Mouse (Mus musculus): ENCODE measurements around the gene Polr2l.
A peak's percentile ranks its signal among the peaks of the same experiment; 100 is the strongest.

Polr2l gene

GRCm38 (mm10) chr7:141484186-141485120, 9.5 kb upstream of the Polr2l start:
- DNase-seq: peak; percentile 48

GRCm38 (mm10) chr7:141483114-141483653, 8.3 kb upstream of the Polr2l start:
- DNase-seq: no peak

GRCm38 (mm10) chr7:141482531-141483024, 7.6 kb upstream of the Polr2l start:
- no peak for DNase-seq

- DNase-seq: peak; percentile 77
Observed at GRCm38 (mm10) chr7:141481498-141482401, 6.8 kb upstream of the Polr2l start.

- peak; percentile 79 for DNase-seq
Observed at GRCm38 (mm10) chr7:141480842-141481497, 6.0 kb upstream of the Polr2l start.

- no peak for DNase-seq
Observed at GRCm38 (mm10) chr7:141478270-141478748, 3.4 kb upstream of the Polr2l start.

GRCm38 (mm10) chr7:141477578-141478269, 2.8 kb upstream of the Polr2l start:
- DNase-seq: peak; percentile 61

- DNase-seq: peak; percentile 68
Observed at GRCm38 (mm10) chr7:141476981-141477370, 2.0 kb upstream of the Polr2l start.

- peak; percentile 94 for DNase-seq
Observed at GRCm38 (mm10) chr7:141476226-141476980, 1.5 kb upstream of the Polr2l start.

- peak; percentile 56 for DNase-seq
Observed at GRCm38 (mm10) chr7:141475805-141476158, 850 bp upstream of the Polr2l start.

GRCm38 (mm10) chr7:141474160-141474559, 772 bp downstream of the Polr2l start:
- no peak for DNase-seq

- no peak for DNase-seq
Observed at GRCm38 (mm10) chr7:141472763-141473162, 2.2 kb downstream of the Polr2l start.

GRCm38 (mm10) chr7:141472226-141472625, 2.7 kb downstream of the Polr2l start:
- no peak for DNase-seq

- DNase-seq: no peak
Observed at GRCm38 (mm10) chr7:141471236-141471635, 3.7 kb downstream of the Polr2l start.

- DNase-seq: no peak
Observed at GRCm38 (mm10) chr7:141470637-141470944, 4.3 kb downstream of the Polr2l start.

- DNase-seq: peak; percentile 28
Observed at GRCm38 (mm10) chr7:141469901-141470636, 4.9 kb downstream of the Polr2l start.

GRCm38 (mm10) chr7:141469352-141469751, 5.6 kb downstream of the Polr2l start:
- peak; percentile 31 for DNase-seq

- peak; percentile 82 for DNase-seq
Observed at GRCm38 (mm10) chr7:141468522-141469211, 6.3 kb downstream of the Polr2l start.

GRCm38 (mm10) chr7:141468164-141468521, 6.8 kb downstream of the Polr2l start:
- peak; percentile 62 for DNase-seq
